Mouse (Mus musculus) neural tube, embryonic 15.5 days (tissue): ENCODE measurements around the gene Naa16. TPM values are rescaled to one million over a fixed set of nuclear protein-coding genes. Genes with fewer than 3 reads are reported as not detected.

ENCODE experiments used
- ATAC-seq: fragments of 200-750 bp; cut with Nextera tagmentation; 2 replicates; pipeline ENCODE4 v1.8.0; 2017; ENCODE audit warnings: mild to moderate bottlenecking, moderate TSS enrichment, moderate library complexity; ENCODE audit not compliant: low FRiP score
- H3K27ac ChIP-seq: fragments of 300-500 bp; sonication (generic); replicated peaks from 2 replicates; pipeline ENCODE4 v1.5.1; 2015; ENCODE audit warnings: mild to moderate bottlenecking, inconsistent platforms
- H3K27me3 ChIP-seq: fragments of 300-500 bp; sonication (generic); replicated peaks from 2 replicates; pipeline ENCODE4 v1.6.1; 2015; ENCODE audit warnings: inconsistent platforms
- H3K36me3 ChIP-seq: fragments of 300-500 bp; sonication (generic); 2 replicates; pipeline ENCODE4 v1.6.1; 2015; ENCODE audit warnings: inconsistent platforms
- H3K4me1 ChIP-seq: fragments of 300-500 bp; sonication (generic); 2 replicates; pipeline ENCODE4 v1.6.1; 2015; ENCODE audit warnings: inconsistent platforms
- H3K4me2 ChIP-seq: fragments of 300-500 bp; sonication (generic); 2 replicates; pipeline ENCODE4 v1.6.1; 2015; ENCODE audit warnings: inconsistent platforms, mild to moderate bottlenecking, moderate library complexity
- H3K4me3 ChIP-seq: fragments of 300-500 bp; sonication (generic); replicated peaks from 2 replicates; pipeline ENCODE4 v1.5.1; 2015; ENCODE audit warnings: mild to moderate bottlenecking, inconsistent platforms
- H3K9ac ChIP-seq: fragments of 300-500 bp; sonication (generic); replicated peaks from 2 replicates; pipeline ENCODE4 v1.6.1; 2015; ENCODE audit warnings: mild to moderate bottlenecking, inconsistent platforms
- H3K9me3 ChIP-seq: fragments of 300-500 bp; sonication (generic); replicated peaks from 2 replicates; pipeline ENCODE4 v1.6.1; 2016; ENCODE audit warnings: inconsistent platforms
- WGBS: fragments of 180-500 bp; shearing (Covaris S2); methylation state at CpG from one replicate; pipeline ENCODE4 v1.1.7; 2015; ENCODE audit warnings: mixed read lengths; 5-methylcytosine and 5-hydroxymethylcytosine counted together
- polyA plus RNA-seq: library from polyadenylated mRNA; unstranded; fragments of >200 nt; fragmentation: Nextera tagmentation; extraction: Ambion mirVana; gene quantifications from 2 replicates; pipeline ENCODE4 v1.2.1, GENCODE M21; 2015

Gene Naa16
- polyA plus RNA-seq, 1 experiment from 2014 or later = 15.6 TPM

DNA sequence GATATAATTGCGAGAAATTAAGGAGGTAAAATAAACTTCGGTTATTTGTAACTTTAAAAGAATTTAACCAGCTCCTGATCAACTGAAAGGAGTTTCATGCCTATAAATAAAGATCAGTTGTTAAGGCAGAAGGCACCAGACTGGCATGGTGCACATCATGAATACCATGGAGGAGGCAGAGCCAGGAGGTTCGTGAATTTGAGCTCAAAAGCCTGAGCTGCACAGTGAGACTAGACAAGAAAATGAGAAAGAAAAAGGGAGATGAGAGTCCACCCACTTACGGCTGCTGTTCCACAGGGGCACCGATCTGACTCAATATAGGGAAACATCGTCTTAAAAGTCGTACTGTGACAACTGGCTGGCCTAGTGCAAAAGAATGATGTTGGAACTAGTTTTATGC is 106.6 kb downstream of the Naa16 start:
- Histone ChIP-seq H3K4me3 (no peak overlapping the region), H3K27me3 (no peaks in the 10 kb centered on the region), H3K9me3 (no peaks in the 10 kb centered on the region), H3K4me1 (no peaks in the 10 kb centered on the region), H3K27ac (no peak overlapping the region), H3K36me3 (no peaks in the 10 kb centered on the region), H3K9ac (no peak overlapping the region), H3K4me2 (no peak overlapping the region)
- no peak for ATAC-seq
- WGBS = 89% methylated on average over 7 of the region's 7 CpGs

DNA sequence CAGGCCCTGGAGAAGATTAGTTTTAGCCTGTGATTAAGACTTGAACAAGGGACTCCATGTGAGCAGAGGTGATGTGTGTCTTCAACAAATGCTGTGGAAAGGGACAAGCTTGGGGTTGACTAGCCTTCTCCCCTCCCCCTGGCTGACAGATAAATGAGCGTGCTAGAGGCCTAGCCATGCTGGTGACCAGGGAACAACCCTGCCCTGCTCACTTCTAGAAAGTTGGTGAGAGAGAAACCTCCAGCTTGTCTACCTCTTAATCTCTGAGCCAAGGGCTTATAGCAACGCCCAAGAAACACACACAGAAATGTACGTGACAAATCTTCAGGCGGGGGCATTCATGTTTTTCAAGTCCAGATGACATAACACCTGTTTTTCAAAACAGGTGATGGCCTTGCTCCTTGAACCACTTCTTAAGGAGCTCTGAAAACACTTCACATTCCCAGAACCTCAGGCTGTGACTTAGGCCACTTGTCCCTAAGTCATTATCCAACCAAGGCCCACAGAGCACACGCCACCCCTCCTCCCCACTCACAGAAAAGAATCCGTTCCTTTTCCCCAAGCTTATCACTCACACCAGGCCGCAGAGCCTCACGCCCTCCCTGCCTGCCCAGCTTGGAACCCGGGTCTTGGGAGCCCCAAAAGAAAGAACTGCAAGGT is 108.6 kb downstream of the Naa16 start:
- H3K4me3 ChIP-seq = no peak overlapping the region
- no peaks in the 10 kb centered on the region for H3K27me3 ChIP-seq
- ATAC-seq = no peak
- no peaks in the 10 kb centered on the region for H3K36me3 ChIP-seq
- WGBS = 91% methylated on average over 9 of the region's 9 CpGs
- no peak overlapping the region for H3K27ac ChIP-seq
- no peaks in the 10 kb centered on the region for H3K9me3 ChIP-seq
- H3K9ac ChIP-seq = no peak overlapping the region
- no peak overlapping the region for H3K4me2 ChIP-seq
- H3K4me1 ChIP-seq = peaks cover 6% of the 10 kb centered on the region; the same call in 1 of the 2 replicates

DNA sequence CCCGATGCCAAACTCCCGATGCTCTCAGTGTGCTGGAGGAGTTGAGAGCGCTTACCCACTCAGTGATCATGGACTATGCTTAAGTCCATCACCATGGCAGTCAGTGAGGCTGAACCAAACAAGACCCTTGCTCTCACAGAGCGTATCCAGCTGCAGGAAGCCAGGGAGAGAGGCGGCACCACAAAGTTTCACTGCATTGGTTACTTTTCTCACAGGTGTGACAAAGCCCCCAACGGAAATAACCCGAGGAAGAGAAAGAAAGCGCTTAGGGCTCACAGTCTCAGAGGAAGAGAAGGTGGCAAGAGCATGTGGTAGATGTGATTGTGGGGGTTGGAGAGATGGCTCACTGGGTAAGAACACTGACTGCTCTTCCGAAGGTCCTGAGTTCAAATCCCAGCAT is 110.1 kb downstream of the Naa16 start:
- Histone ChIP-seq H3K27ac (no peak overlapping the region), H3K36me3 (no peaks in the 10 kb centered on the region), H3K9ac (no peak overlapping the region), H3K4me3 (no peak overlapping the region), H3K27me3 (no peaks in the 10 kb centered on the region), H3K4me2 (no peak overlapping the region), H3K4me1 (peaks cover 9% of the 10 kb centered on the region; the same call in 1 of the 2 replicates), H3K9me3 (no peaks in the 10 kb centered on the region)
- ATAC-seq = no peak
- 89% methylated on average over 9 of the region's 9 CpGs for WGBS

DNA sequence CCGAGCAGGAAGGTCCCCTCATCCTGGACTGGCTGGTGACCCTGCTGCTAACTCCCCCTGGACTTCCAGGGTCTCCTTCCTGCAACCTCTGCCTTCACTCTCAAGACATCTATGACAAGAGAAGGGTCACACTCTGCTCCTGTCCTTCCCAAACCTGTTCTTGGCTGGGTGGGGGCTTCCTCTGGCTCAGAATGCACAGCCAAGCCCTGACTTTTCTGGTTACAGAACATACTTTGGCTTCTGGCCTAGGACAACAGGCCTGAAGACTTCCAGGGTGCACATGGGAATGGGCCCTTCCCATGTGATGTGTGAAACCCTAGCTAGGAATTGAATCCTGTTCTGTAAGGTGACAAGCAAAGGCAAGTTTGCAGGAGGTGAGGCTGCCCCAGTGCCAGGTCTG is 111.1 kb downstream of the Naa16 start:
- no peaks in the 10 kb centered on the region for H3K27me3 ChIP-seq
- WGBS = 78% methylated on average over 1 of the region's 1 CpGs
- no peaks in the 10 kb centered on the region for H3K9me3 ChIP-seq
- H3K36me3 ChIP-seq = no peaks in the 10 kb centered on the region
- H3K4me1 ChIP-seq = peaks cover 9% of the 10 kb centered on the region; the same call in 1 of the 2 replicates
- ATAC-seq = no peak
- no peak overlapping the region for H3K9ac ChIP-seq
- no peak overlapping the region for H3K27ac ChIP-seq
- H3K4me2 ChIP-seq = no peak overlapping the region
- H3K4me3 ChIP-seq = no peak overlapping the region

DNA sequence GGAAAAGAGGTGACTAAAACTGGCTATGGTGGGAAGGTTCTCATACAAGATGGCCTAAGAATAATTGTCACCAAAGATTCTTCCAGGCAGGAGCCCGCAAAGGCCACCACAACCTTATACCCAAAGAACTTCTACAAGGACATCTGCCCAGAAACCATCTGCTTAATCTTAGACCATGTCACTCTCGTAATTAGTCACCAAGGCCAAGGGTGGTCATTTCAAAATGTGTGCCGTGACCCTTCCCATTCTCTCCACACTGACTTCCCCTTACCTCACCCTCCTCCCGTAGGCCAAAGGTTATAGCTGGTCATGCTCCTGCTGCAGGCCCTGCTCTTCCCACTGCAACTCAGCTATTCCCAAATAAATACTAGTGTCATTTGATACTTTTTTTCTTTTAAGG is 111.7 kb downstream of the Naa16 start:
- 91% methylated on average over 4 of the region's 4 CpGs for WGBS
- H3K9ac ChIP-seq = no peak overlapping the region
- no peaks in the 10 kb centered on the region for H3K27me3 ChIP-seq
- no peak for ATAC-seq
- H3K4me1 ChIP-seq = peaks cover 12% of the 10 kb centered on the region
- H3K36me3 ChIP-seq = no peaks in the 10 kb centered on the region
- no peaks in the 10 kb centered on the region for H3K9me3 ChIP-seq
- H3K27ac ChIP-seq = no peak overlapping the region
- H3K4me2 ChIP-seq = no peak overlapping the region
- H3K4me3 ChIP-seq = no peak overlapping the region

DNA sequence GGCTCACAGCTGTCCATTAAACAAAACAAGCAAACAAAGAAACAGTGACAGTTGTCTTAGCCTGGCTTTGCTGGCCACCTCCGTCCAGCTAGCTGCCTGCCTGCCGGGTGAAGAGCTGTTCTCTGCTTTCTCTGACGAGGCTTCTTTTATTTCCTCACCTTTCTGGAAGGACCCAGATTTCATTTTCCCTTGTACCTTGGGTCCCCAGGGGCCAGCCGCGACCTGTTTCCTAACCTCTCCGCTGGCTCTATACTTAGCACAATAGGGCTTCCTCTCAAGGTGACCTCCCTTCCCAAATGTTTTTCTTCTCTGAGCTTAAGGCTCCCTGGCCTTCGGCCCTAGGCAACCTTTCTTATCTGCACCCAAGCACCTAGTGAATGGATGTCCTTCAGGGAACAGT is 112.7 kb downstream of the Naa16 start:
- ATAC-seq = no peak
- no peaks in the 10 kb centered on the region for H3K9me3 ChIP-seq
- 59% methylated on average over 7 of the region's 7 CpGs for WGBS
- H3K4me3 ChIP-seq = no peak overlapping the region
- no peak overlapping the region for H3K27ac ChIP-seq
- no peaks in the 10 kb centered on the region for H3K36me3 ChIP-seq
- H3K4me2 ChIP-seq = no peak overlapping the region
- peaks cover 20% of the 10 kb centered on the region for H3K4me1 ChIP-seq
- H3K27me3 ChIP-seq = no peaks in the 10 kb centered on the region
- no peak overlapping the region for H3K9ac ChIP-seq

DNA sequence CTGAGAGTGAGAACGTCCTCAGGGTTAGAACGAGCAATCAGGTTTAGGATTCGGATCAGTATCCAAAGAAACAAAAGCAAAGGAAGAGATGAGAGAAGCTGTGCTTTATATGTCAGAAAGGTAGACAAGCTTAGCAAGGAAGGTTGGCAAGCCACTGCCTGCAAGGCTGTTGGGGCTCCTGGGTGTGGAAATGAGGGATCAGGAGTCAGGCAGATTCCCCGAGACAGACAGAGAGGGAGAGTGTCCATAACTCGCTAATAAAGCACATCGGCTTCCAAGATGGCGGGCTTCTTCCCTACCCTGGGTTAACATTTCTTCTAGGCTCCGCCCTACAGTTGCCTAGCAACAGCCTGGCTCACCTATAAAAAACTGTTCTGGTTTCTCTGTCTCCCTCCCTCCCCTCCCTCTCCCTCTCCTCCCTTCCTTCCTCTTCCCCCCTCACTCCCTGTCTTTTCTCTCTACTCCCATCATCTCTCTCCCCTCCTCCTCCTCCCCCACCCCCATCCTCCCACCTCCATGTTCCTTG is 114.6 kb downstream of the Naa16 start:
- 80% methylated on average over 8 of the region's 8 CpGs for whole genome bisulfite sequencing
- ATAC-seq = no peak
- H3K4me2 ChIP-seq = no peak overlapping the region
- H3K4me1 ChIP-seq = peaks cover 20% of the 10 kb centered on the region
- no peak overlapping the region for H3K9ac ChIP-seq
- H3K9me3 ChIP-seq = no peaks in the 10 kb centered on the region
- no peak overlapping the region for H3K4me3 ChIP-seq
- no peaks in the 10 kb centered on the region for H3K27me3 ChIP-seq
- no peak overlapping the region for H3K27ac ChIP-seq
- H3K36me3 ChIP-seq = no peaks in the 10 kb centered on the region

DNA sequence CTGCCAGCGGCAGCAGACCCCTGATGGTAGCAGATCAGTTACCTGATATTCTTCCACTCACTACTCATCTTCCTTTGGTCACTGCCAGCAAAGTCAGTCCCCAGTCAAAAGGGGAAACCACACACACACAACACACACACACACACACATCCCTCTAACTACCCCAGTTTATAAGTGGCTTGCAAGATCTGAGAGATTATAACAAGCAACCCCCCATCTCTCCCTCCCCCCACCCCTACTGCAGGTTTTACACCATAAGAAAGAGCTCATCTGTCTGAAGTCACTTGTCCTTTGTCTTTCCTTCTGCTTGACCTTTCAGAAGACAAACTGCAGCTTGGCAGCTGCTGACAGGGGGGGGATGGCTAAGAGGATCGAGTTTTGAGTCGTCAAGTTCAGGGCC is 115.1 kb downstream of the Naa16 start:
- WGBS = 49% methylated on average over 3 of the region's 3 CpGs

More for the DNA sequence above, 115.1 kb downstream of the Naa16 start:
- Histone ChIP-seq H3K27ac (no peak overlapping the region), H3K27me3 (no peaks in the 10 kb centered on the region), H3K4me2 (no peak overlapping the region), H3K36me3 (no peaks in the 10 kb centered on the region), H3K9me3 (no peaks in the 10 kb centered on the region), H3K4me3 (no peak overlapping the region), H3K9ac (no peak overlapping the region), H3K4me1 (peaks cover 20% of the 10 kb centered on the region)
- no peak for ATAC-seq

Other genes starting within 250 kb of the Naa16 start
- gene Zfp957, start 143.4 kb downstream of the Naa16 start, polyA plus RNA-seq = not detected in 2 replicates
- gene Rgcc, start 89.1 kb downstream of the Naa16 start, polyA plus RNA-seq = 36.1 and 89.6 TPM in 2 replicates
- 12.2 and 12.8 TPM in 2 replicates for gene Mtrf1, start 7.0 kb upstream of the Naa16 start, polyA plus RNA-seq
- 16.3 and 17.6 TPM in 2 replicates for gene Kbtbd7, start 35.7 kb upstream of the Naa16 start, polyA plus RNA-seq
- gene Kbtbd6, start 61.1 kb upstream of the Naa16 start, polyA plus RNA-seq = 1.6 and 2.2 TPM in 2 replicates
- gene Elf1, start 90.4 kb upstream of the Naa16 start, polyA plus RNA-seq = 2.5 and 9.7 TPM in 2 replicates
- 40.0 and 41.8 TPM in 2 replicates for gene Wbp4, start 90.7 kb upstream of the Naa16 start, polyA plus RNA-seq
- gene Sugt1, start 196.9 kb upstream of the Naa16 start, polyA plus RNA-seq = 93.9 and 101 TPM in 2 replicates